Mouse (Mus musculus): ENCODE measurements at regions not wholly inside any gene's neighbourhood (a gene's known extent, or its start where the extent isn't known, plus 50 kb on each side); places are given as distances from the start of the nearest gene placed in this dataset.

DNA sequence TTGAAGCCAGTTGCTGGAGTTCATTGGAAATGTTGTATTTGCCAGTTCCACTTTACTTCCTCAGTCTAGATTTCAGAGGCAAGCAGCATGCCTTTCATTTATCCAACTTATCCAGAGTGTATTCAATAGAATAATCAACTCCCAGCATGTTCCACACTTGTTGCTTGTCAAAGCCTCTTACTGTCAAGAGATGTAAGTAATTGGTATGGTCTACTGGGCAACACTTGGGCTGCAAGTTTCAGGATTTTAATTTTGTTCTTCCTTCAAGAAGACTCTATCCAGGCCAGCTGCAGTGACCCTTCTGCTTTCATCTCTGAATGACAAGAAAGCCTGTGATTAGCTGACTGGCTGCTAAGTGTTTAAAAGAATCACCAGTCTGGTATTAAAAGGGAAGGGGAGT, 3131.6 kb upstream of the Lrrc6 start:
- Histone ChIP-seq H3K9me3 (no peaks in the 10 kb centered on the region), H3K27me3 (no peaks in the 10 kb centered on the region), H3K27ac (no peak overlapping the region), H3K4me3 (no peak overlapping the region), H3K4me1 (no peaks in the 10 kb centered on the region), H3K4me2 (no peak overlapping the region), H3K36me3 (no peaks in the 10 kb centered on the region), H3K9ac (no peak overlapping the region)
- ATAC-seq (ENCODE audit: borderline replicate concordance, extremely low read depth, low FRiP score, low TSS enrichment) = no peak

DNA sequence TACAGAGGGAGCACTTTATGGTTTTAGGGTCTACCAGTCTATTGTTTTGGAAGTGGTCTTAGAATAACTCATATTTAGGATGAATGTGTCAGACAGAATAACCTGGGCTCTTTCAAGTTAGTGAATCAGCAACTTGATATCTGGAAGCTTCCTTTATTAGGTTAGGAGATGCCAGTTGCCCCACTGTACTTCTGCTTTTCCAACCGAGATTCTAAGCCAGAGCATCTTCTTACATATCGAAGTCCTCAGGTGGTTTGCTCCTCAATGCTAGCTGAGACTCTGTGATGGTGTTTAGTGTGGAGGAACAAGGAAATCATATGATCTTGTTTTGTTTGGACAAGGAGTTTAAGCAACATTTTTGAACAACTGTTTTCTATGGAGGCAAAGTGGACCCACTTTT, 3117.3 kb upstream of the Lrrc6 start:
- no peaks in the 10 kb centered on the region for H3K9me3 ChIP-seq
- no peak overlapping the region for H3K27ac ChIP-seq
- ATAC-seq (ENCODE audit: borderline replicate concordance, extremely low read depth, low FRiP score, low TSS enrichment) = no peak
- H3K36me3 ChIP-seq = no peaks in the 10 kb centered on the region
- WGBS = 85% methylated on average over 2 of the region's 2 CpGs
- no peaks in the 10 kb centered on the region for H3K27me3 ChIP-seq
- no peaks in the 10 kb centered on the region for H3K4me1 ChIP-seq
- H3K4me2 ChIP-seq = no peak overlapping the region
- no peak overlapping the region for H3K9ac ChIP-seq
- H3K4me3 ChIP-seq = no peak overlapping the region

DNA sequence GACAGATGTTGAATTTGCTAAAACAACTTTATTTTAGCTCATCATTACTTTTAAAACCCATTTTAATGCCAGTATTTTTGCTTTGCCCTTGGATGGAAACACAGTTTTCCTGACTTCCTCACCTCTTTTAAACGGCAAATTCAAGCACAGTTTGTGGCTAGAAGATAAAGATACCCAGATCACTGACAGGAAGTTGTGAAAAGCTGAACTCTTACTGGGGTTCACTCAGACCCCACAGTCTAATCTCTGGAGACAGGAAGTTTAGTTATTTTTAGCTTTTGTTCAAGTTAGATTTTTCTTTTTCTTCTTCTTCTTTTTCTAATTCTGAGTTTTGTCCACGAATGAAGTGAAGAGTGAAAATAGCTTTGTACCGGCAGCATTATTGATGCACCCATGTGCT, 3113.3 kb upstream of the Lrrc6 start:
- no peak overlapping the region for H3K9ac ChIP-seq
- H3K4me2 ChIP-seq = no peak overlapping the region
- no peaks in the 10 kb centered on the region for H3K27me3 ChIP-seq
- no peak overlapping the region for H3K27ac ChIP-seq
- no peaks in the 10 kb centered on the region for H3K9me3 ChIP-seq
- H3K36me3 ChIP-seq = no peaks in the 10 kb centered on the region
- no peaks in the 10 kb centered on the region for H3K4me1 ChIP-seq
- H3K4me3 ChIP-seq = no peak overlapping the region
- 49% methylated on average over 3 of the region's 3 CpGs for WGBS
- no peak for ATAC-seq (ENCODE audit: borderline replicate concordance, extremely low read depth, low FRiP score, low TSS enrichment)

DNA sequence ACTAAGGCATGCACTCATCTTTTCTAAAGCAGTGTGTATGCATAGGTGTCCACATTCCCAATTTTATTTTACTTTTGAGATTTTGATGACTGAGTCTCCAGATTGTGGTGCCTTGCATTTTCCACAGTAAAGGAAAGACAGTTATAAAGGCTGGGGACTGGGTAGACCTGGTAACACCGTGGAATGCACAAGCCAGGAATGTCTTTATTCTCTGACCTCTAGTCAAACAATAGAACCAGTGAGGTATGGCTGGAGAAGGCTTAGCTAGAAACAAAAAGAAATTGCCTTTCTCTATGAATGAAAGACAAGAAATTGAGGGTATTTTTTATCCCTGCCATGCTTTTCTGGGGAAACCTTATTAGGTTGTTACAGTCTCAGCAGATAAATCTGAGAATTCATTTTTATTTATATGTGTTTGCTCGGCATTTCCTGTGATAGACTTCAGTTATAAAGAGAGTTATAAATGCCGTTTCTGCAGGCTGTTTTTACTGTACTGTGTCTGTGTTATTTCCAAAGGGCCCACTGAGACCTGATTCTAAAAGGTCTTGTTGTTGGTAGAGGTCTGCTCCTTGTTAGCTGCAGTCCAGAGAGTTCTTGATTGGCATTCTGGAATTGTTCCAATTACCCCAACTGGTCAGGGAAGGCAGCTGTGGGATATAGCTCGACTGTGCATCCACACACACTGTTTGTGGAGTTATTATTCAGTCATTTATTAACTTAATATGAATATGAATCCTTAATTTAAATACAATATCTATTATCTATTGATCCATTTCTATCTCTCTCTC, 3090.7 kb upstream of the Lrrc6 start:
- no peak for ATAC-seq (ENCODE audit: borderline replicate concordance, extremely low read depth, low FRiP score, low TSS enrichment)
- no peaks in the 10 kb centered on the region for H3K9me3 ChIP-seq
- H3K4me2 ChIP-seq = no peak overlapping the region
- no peak overlapping the region for H3K27ac ChIP-seq
- no peaks in the 10 kb centered on the region for H3K4me1 ChIP-seq
- no peak overlapping the region for H3K9ac ChIP-seq
- H3K27me3 ChIP-seq = no peaks in the 10 kb centered on the region
- no peaks in the 10 kb centered on the region for H3K36me3 ChIP-seq
- 53% methylated on average over 4 of the region's 4 CpGs for WGBS
- H3K4me3 ChIP-seq = no peak overlapping the region

DNA sequence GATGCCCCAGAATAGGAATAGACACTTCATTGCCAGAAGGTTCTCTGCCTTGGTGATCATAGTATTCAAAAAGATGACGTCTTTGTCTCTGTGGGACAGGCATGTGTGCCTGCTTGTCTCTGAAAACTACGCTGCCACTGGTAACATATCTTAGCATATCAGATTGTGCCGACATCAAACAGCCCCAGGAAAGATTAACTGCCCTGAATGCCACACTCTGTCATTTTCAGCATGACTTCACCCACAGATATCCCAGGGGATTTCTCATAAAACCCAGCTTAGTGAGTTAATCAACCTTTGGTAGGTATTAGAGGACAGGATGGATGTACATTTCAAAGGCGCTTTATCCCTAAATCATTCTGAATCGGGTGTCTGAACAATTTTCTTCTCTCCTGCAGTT, 3087.4 kb upstream of the Lrrc6 start:
- 69% methylated on average over 5 of the region's 5 CpGs for WGBS
- H3K27ac ChIP-seq = no peak overlapping the region
- no peak overlapping the region for H3K4me3 ChIP-seq
- no peaks in the 10 kb centered on the region for H3K9me3 ChIP-seq
- no peaks in the 10 kb centered on the region for H3K27me3 ChIP-seq
- ATAC-seq (ENCODE audit: borderline replicate concordance, extremely low read depth, low FRiP score, low TSS enrichment) = no peak
- no peak overlapping the region for H3K9ac ChIP-seq
- no peaks in the 10 kb centered on the region for H3K36me3 ChIP-seq
- no peaks in the 10 kb centered on the region for H3K4me1 ChIP-seq
- no peak overlapping the region for H3K4me2 ChIP-seq

DNA sequence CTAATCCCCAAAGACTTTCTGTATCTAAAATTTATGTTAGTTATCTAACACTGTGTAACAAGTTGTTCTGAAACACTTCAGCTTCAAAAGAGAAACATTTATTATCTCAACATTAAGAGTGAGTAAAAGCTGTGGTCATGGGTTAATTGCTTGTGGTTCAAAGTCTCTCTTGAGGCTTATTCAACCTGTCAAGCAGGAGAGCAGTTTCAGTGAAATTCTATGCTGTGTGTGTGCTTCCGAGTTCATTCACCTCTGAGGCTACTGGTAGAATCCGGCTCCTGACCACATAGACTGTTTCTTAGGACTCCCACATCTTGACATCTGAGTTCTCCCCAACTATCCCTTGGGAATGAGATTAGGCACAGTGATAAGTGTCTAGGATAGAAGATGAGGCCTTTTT, 3076.0 kb upstream of the Lrrc6 start:
- no peak for ATAC-seq (ENCODE audit: borderline replicate concordance, extremely low read depth, low FRiP score, low TSS enrichment)
- H3K4me3 ChIP-seq = no peak overlapping the region
- no peak overlapping the region for H3K9ac ChIP-seq
- H3K27me3 ChIP-seq = no peaks in the 10 kb centered on the region
- no peak overlapping the region for H3K27ac ChIP-seq
- no peaks in the 10 kb centered on the region for H3K4me1 ChIP-seq
- no peaks in the 10 kb centered on the region for H3K9me3 ChIP-seq
- H3K4me2 ChIP-seq = no peak overlapping the region
- no peaks in the 10 kb centered on the region for H3K36me3 ChIP-seq
- WGBS = 44% methylated on average over 2 of the region's 2 CpGs

DNA sequence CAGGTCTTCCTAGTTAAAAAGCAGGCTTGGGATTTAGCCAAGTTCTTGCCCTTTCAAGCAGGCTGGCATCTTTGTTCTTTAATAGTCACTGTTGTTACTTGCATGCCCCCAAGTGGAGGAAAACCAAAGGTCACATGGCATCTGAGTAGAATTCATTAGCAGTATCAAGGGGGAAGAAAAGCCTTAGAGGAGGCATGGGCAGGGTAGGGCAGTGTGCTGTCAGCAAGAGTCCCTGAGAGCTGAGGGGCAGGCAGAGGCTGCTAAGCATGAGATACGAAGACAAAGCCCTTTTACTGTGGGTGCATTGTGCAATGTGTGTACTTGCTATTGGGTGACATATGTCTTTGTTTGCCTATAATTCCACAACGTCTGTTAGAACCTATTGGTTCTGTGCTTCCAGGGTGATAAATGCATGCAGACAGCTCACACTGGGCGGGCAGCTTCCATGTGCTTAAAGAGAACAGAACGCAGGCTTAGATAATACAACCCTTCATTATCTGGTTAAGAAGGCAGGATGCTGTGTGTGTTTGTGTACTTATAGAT, 3075.0 kb upstream of the Lrrc6 start:
- Histone ChIP-seq H3K9me3 (no peaks in the 10 kb centered on the region), H3K27me3 (no peaks in the 10 kb centered on the region), H3K27ac (no peak overlapping the region), H3K4me2 (no peak overlapping the region), H3K36me3 (no peaks in the 10 kb centered on the region), H3K9ac (no peak overlapping the region), H3K4me3 (no peak overlapping the region), H3K4me1 (no peaks in the 10 kb centered on the region)
- 38% methylated on average over 4 of the region's 4 CpGs for WGBS
- no peak for ATAC-seq (ENCODE audit: borderline replicate concordance, extremely low read depth, low FRiP score, low TSS enrichment)

DNA sequence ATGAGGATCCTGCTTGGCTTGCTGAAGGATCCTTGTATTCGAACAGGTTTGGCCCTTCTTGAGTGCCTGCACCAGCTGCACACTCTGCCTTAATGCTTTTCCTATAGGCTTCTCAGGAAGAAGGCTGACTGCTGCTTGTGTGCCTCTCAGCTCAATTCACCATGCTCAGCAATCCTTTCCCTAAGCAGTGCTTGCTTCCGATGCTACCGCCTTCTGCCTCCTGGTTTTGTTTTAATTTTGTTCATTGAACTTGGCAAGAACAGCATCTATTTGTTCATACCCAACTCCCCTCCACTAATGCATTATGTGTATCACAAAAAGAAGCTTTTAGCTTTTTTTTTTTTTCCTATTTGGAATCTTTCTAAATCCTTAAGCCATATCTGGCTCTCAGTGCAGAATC, 3053.5 kb upstream of the Lrrc6 start:
- Histone ChIP-seq H3K4me1 (no peaks in the 10 kb centered on the region), H3K27me3 (no peaks in the 10 kb centered on the region), H3K4me2 (no peak overlapping the region), H3K27ac (no peak overlapping the region), H3K9me3 (no peaks in the 10 kb centered on the region), H3K9ac (no peak overlapping the region), H3K4me3 (no peak overlapping the region), H3K36me3 (no peaks in the 10 kb centered on the region)
- WGBS = 78% methylated on average over 3 of the region's 3 CpGs
- ATAC-seq (ENCODE audit: borderline replicate concordance, extremely low read depth, low FRiP score, low TSS enrichment) = no peak

DNA sequence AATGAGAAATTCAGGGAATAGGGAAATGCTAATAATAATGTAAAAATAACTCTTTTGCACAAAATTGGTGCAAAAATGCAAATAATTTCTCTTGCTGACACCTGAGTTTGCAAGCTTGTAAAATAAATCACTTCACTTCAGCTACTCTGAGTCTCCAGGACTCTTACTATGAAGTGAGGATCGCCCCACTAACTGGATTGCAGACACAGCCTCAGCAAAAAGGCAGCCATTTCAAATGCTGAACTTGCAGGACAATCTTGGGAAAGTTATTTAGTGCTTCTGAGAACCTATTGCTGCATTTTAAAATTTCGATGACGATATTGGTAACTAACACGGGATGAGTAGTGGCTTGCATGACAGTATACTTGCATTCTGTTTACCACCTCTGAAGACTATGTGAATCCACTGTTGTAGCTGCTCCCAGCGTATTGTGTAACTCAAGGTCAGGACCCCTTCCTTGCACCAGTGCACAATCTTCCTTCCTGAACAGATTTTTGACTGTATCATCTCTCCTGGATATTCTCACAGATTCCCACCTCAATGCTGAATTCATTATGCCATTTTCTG, 3051.4 kb upstream of the Lrrc6 start:
- H3K4me1 ChIP-seq = no peaks in the 10 kb centered on the region
- no peak overlapping the region for H3K9ac ChIP-seq
- no peak overlapping the region for H3K27ac ChIP-seq
- WGBS = 72% methylated on average over 5 of the region's 5 CpGs
- no peak overlapping the region for H3K4me2 ChIP-seq
- H3K9me3 ChIP-seq = no peaks in the 10 kb centered on the region
- H3K4me3 ChIP-seq = no peak overlapping the region
- no peaks in the 10 kb centered on the region for H3K27me3 ChIP-seq
- no peaks in the 10 kb centered on the region for H3K36me3 ChIP-seq
- no peak for ATAC-seq (ENCODE audit: borderline replicate concordance, extremely low read depth, low FRiP score, low TSS enrichment)

DNA sequence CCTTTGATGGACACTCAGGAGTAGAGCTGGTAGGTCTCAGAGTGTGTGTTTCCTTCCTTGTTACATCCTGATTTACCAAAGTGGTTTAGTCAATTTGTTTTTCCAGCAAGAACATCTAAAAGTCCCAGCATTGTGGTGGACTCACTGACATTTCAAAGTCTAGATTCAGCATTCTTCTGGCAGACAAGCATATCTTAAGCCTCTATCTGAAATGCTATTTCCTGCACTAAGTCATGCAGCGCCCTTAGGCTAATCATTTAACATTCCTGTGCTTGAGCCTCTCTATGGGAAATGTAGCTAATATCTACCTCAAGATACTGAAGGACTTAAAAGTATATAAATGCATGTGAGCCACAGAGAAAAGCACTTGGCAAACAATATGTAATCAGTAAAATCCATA, 3050.3 kb upstream of the Lrrc6 start:
- Histone ChIP-seq H3K27me3 (no peaks in the 10 kb centered on the region), H3K27ac (no peak overlapping the region), H3K9me3 (no peaks in the 10 kb centered on the region), H3K36me3 (no peaks in the 10 kb centered on the region), H3K4me1 (no peaks in the 10 kb centered on the region), H3K9ac (no peak overlapping the region), H3K4me2 (no peak overlapping the region), H3K4me3 (no peak overlapping the region)
- 41% methylated on average over 1 of the region's 1 CpGs for WGBS
- ATAC-seq (ENCODE audit: borderline replicate concordance, extremely low read depth, low FRiP score, low TSS enrichment) = no peak

DNA sequence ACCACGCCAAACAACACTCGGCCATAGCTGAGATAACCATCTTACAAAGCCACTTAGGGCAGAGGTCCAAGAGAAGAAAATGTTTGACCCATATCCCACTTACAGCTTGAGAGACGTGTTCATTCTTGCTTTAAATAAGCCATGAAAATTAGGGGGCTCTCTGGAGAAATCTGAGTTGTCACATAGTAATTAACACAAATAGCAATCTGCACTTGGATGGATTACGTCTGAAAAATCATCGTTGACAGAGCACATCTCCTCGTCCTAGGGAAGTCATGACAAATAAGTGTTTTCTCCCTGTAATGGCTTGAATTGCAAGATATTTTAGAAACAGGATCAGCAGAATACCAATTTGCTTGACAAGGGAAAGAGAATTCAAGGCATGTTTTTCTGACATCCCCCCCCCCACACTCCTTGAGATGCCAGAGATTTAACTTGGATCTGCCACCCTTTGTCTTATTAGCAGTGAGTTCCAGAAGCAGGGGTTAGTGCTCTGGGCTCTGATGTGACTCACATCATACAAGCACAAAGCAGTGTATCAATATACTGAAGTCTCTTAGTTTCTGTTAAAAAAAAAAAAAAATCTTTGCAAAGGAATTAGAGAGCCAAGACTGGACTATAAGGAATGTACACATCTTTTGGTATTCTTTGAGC, 3025.9 kb upstream of the Lrrc6 start:
- H3K9me3 ChIP-seq = no peaks in the 10 kb centered on the region
- WGBS = 44% methylated on average over 6 of the region's 6 CpGs
- no peak overlapping the region for H3K27ac ChIP-seq
- H3K36me3 ChIP-seq = no peaks in the 10 kb centered on the region
- no peak overlapping the region for H3K9ac ChIP-seq
- no peak overlapping the region for H3K4me3 ChIP-seq
- ATAC-seq (ENCODE audit: borderline replicate concordance, extremely low read depth, low FRiP score, low TSS enrichment) = no peak
- H3K4me2 ChIP-seq = no peak overlapping the region
- H3K27me3 ChIP-seq = no peaks in the 10 kb centered on the region
- H3K4me1 ChIP-seq = no peaks in the 10 kb centered on the region

DNA sequence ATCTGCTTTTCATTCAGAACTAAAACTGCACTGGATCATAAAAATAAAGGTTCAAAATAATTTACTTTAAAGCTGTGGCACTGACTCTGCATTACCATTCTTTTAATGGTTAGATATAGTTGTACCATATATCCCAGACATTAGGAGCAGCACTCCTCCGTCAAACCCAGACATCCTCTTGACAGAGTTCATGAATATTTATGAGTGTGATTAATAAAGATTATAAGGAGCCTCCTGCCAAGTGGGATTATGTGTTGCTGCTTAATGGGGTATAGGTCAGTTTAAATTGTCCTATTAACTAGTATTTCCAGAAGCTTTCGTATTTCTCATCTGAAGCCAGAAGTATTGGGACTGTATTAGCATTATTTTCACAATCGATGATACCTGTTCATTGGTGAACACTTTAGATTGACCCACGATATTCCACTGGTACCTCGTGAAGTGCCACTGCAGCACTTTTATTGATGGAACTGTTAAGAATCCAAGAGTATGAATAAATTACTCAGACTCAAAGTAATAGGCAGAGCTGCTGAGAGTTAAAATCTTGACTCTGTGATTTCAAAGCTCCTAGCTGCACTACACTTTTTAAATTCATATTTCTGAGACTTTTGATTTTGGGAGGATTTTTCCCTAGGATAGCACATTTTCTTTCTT, 2983.8 kb upstream of the Lrrc6 start:
- Histone ChIP-seq H3K36me3 (no peaks in the 10 kb centered on the region), H3K27me3 (no peaks in the 10 kb centered on the region), H3K4me3 (no peak overlapping the region), H3K27ac (no peak overlapping the region), H3K9ac (no peak overlapping the region), H3K9me3 (no peaks in the 10 kb centered on the region), H3K4me1 (no peaks in the 10 kb centered on the region), H3K4me2 (no peak overlapping the region)
- no peak for ATAC-seq (ENCODE audit: borderline replicate concordance, extremely low read depth, low FRiP score, low TSS enrichment)
- WGBS = 82% methylated on average over 5 of the region's 5 CpGs
